Mouse (Mus musculus) embryonic fibroblast, embryonic 13.5 days (primary cell): ENCODE results near the gene Spata25.

Source experiments
- CTCF ChIP-seq: IDR thresholded peaks from 2 replicates; pipeline ENCODE4 v1.5.1; 2011; ENCODE audit warnings: mild to moderate bottlenecking, control low read depth, low read length, moderate library complexity, borderline replicate concordance; ENCODE audit not compliant: insufficient read depth
- POLR2A ChIP-seq: IDR thresholded peaks from 2 replicates; pipeline ENCODE4 v1.6.1; 2011; ENCODE audit warnings: low read depth, mild to moderate bottlenecking, control low read depth, low read length, moderate library complexity

GRCm38 (mm10) chr2:164822636-164823165 lies 5.6 kb downstream of the Spata25 start, which contains the start of gene Zswim1:
- TF ChIP-seq CTCF (no peak), POLR2A (peak; percentile 91)
